Mouse (Mus musculus): Measurements from ENCODE around the gene G6pc. TPM values are rescaled to one million over a fixed set of nuclear protein-coding genes. Genes with fewer than 3 reads are reported as not detected.

The G6pc gene
- not detected in 2 replicates for polyA plus RNA-seq (2012; rRNA removed)

DNA sequence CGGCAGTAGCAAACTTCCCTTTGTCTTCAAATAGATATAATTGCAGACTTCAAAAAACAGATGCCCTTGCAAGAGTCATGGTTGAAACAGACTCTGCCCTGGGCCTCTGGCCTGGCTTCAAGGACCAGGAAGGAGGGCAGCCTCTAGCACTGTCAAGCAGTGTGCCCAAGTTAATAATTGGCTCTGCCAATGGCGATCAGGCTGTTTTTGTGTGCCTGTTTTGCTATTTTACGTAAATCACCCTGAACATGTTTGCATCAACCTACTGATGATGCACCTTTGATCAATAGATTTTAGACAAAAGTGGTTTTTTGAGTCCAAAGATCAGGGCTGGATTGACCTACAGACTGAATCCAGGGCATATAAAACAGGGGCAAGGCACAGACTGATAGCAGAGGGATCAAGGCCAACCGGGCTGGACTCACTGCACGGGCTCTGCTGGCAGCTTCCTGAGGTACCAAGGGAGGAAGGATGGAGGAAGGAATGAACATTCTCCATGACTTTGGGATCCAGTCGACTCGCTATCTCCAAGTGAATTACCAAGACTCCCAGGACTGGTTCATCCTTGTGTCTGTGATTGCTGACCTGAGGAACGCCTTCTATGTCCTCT, at the start of gene G6pc:
Gene G6pc (plus strand): TSS at position 236 of the 610 bp plus-strand sequence.

GRCm38 (mm10) chr11:101324763-101325162, 42.6 kb upstream of the G6pc start, which contains the start of gene Aoc2:
TSS of gene Aoc2 (plus strand) at chr11:101325063.

DNA sequence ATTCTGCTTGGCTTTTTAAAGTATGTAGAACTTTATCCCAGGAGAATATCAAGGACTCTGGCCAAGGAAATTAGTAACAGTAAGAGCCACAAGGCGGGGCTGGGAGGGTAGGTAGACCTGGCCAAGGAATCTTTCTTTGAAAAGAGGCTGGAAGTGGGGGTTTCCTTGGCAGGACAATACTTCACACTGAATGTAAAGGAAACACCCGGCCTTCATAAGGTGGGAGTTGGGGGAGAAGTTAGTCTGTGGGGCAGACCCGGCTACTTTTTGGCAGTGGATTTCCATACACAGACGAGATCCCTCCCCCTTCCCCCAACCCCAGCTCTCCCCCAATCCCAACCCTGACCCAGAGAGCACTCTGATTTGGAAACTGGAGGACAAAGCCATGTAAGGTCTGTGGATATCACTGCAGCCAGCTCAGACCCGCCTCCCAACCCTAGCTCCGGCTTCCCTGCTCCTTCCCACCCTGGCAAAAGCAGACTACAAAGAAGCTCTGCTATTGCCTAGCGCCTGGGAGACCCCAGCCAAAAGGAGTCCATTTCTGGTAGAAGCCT, 36.9 kb upstream of the G6pc start, which contains the start of gene Aoc3:
Gene Aoc3 (plus strand): TSS at position 235 of the 554 bp plus-strand sequence.

GRCm38 (mm10) chr11:101417101-101417855, 49.9 kb downstream of the G6pc start, which contains the start of gene Aarsd1:
TSS of gene Aarsd1 (minus strand) at chr11:101417615.

GRCm38 (mm10) chr11:101424105-101424851, 56.9 kb downstream of the G6pc start, which contains the start of gene Gm27029:
TSS of gene Gm27029 (minus strand) at chr11:101424796.

GRCm38 (mm10) chr11:101424925-101425813, 57.8 kb downstream of the G6pc start, which contains the start of the genes Rundc1 and Ptges3l:
TSS of gene Rundc1 (plus strand) at chr11:101425085.
TSS of gene Ptges3l (minus strand) at chr11:101425333.

Other genes with a start within 250 kb of the G6pc start
- gene Retreg3, start 247.7 kb upstream of the G6pc start, polyA plus RNA-seq (2012; rRNA removed), result 67.8 and 73.7 TPM in 2 replicates
- 12.8 and 14.3 TPM in 2 replicates for gene Tubg1, start 247.6 kb upstream of the G6pc start, polyA plus RNA-seq (2012; rRNA removed)
- gene Tubg2, start 211.7 kb upstream of the G6pc start, polyA plus RNA-seq (2012; rRNA removed), result 3.8 and 4.6 TPM in 2 replicates
- 8.2 and 8.3 TPM in 2 replicates for gene Cntnap1, start 197.0 kb upstream of the G6pc start, polyA plus RNA-seq (2012; rRNA removed)
- 47.1 and 53.0 TPM in 2 replicates for gene Plekhh3, start 196.2 kb upstream of the G6pc start, polyA plus RNA-seq (2012; rRNA removed)
- gene Ccr10, start 192.1 kb upstream of the G6pc start, polyA plus RNA-seq (2012; rRNA removed), result 8.8 and 15.4 TPM in 2 replicates
- 32.4 and 34.9 TPM in 2 replicates for gene Ezh1, start 141.1 kb upstream of the G6pc start, polyA plus RNA-seq (2012; rRNA removed)
- 35.2 and 41.7 TPM in 2 replicates for gene Ramp2, start 121.5 kb upstream of the G6pc start, polyA plus RNA-seq (2012; rRNA removed)
- gene Vps25, start 113.9 kb upstream of the G6pc start, polyA plus RNA-seq (2012; rRNA removed), result 115 and 129 TPM in 2 replicates
- gene Wnk4, start 107.0 kb upstream of the G6pc start, polyA plus RNA-seq (2012; rRNA removed), result 22.2 and 23.9 TPM in 2 replicates
- gene Cntd1, start 88.5 kb upstream of the G6pc start, polyA plus RNA-seq (2012; rRNA removed), result 0.54 and 0.91 TPM in 2 replicates
- gene Coa3, start 88.4 kb upstream of the G6pc start, polyA plus RNA-seq (2012; rRNA removed), result 727 and 839 TPM in 2 replicates
- gene Becn1, start 65.3 kb upstream of the G6pc start, polyA plus RNA-seq (2012; rRNA removed), result 101 and 135 TPM in 2 replicates
- gene Psme3, start 51.3 kb upstream of the G6pc start, polyA plus RNA-seq (2012; rRNA removed), result 31.2 and 34.3 TPM in 2 replicates
- 5.0 and 5.5 TPM in 2 replicates for gene Aoc2, start 42.5 kb upstream of the G6pc start, polyA plus RNA-seq (2012; rRNA removed)
- 22.5 and 22.8 TPM in 2 replicates for gene Aoc3, start 37.0 kb upstream of the G6pc start, polyA plus RNA-seq (2012; rRNA removed)
- 15.9 and 18.9 TPM in 2 replicates for gene Aarsd1, start 50.1 kb downstream of the G6pc start, polyA plus RNA-seq (2012; rRNA removed)
- gene Gm27029, start 57.2 kb downstream of the G6pc start, polyA plus RNA-seq (2012; rRNA removed), result 0.09 and 0.55 TPM in 2 replicates
- 25.0 and 27.2 TPM in 2 replicates for gene Rundc1, start 57.5 kb downstream of the G6pc start, polyA plus RNA-seq (2012; rRNA removed)
- 4.5 TPM in 2 replicates for gene Ptges3l, start 57.8 kb downstream of the G6pc start, polyA plus RNA-seq (2012; rRNA removed)
- gene Rpl27, start 74.7 kb downstream of the G6pc start, polyA plus RNA-seq (2012; rRNA removed), result 403 and 499 TPM in 2 replicates
- gene Ifi35, start 80.8 kb downstream of the G6pc start, polyA plus RNA-seq (2012; rRNA removed), result 30.8 and 40.3 TPM in 2 replicates
- gene Rnd2, start 97.4 kb downstream of the G6pc start, polyA plus RNA-seq (2012; rRNA removed), result 9.7 and 11.0 TPM in 2 replicates
- gene Vat1, start 98.7 kb downstream of the G6pc start, polyA plus RNA-seq (2012; rRNA removed), result 121 and 128 TPM in 2 replicates
- gene Brca1, start 184.4 kb downstream of the G6pc start, polyA plus RNA-seq (2012; rRNA removed), result 0.79 and 0.83 TPM in 2 replicates
- 121 and 137 TPM in 2 replicates for gene Nbr1, start 184.6 kb downstream of the G6pc start, polyA plus RNA-seq (2012; rRNA removed)
- 36.5 and 54.6 TPM in 2 replicates for gene Tmem106a, start 214.7 kb downstream of the G6pc start, polyA plus RNA-seq (2012; rRNA removed)
- not detected in 2 replicates for gene Gm11634, start 231.7 kb downstream of the G6pc start, polyA plus RNA-seq (2012; rRNA removed)

All from colon, adult 2 months (tissue).